Mouse (Mus musculus): ENCODE measurements around the gene Ooep.
A peak's percentile ranks its signal among the peaks of the same experiment; 100 is the strongest.
"Not testable (repeated sequence)": the region's sequence is repeated elsewhere in the genome, so short reads cannot be mapped to it uniquely, and the experiment has no call there.

Ooep gene

GRCm38 (mm10) chr9:78378113-78378785 lies at the start of gene Ooep:
TSS of gene Ooep (minus strand) at chr9:78378725.
- peak; percentile 7 for DNase-seq

GRCm38 (mm10) chr9:78428185-78428584 lies 49.7 kb upstream of the Ooep start:
- no peak for DNase-seq

- no peak for DNase-seq
Observed at GRCm38 (mm10) chr9:78427362-78427781, 48.8 kb upstream of the Ooep start.

- no peak for DNase-seq
Observed at GRCm38 (mm10) chr9:78401596-78401995, 23.1 kb upstream of the Ooep start.

GRCm38 (mm10) chr9:78400570-78400969 lies 22.0 kb upstream of the Ooep start:
- DNase-seq: no peak

- DNase-seq: no peak
Observed at GRCm38 (mm10) chr9:78396517-78396916, 18.0 kb upstream of the Ooep start.

- peak; percentile 12 for DNase-seq
Observed at GRCm38 (mm10) chr9:78395630-78396351, 17.3 kb upstream of the Ooep start, which contains the start of gene Ddx43. TSS of gene Ddx43 (plus strand) at chr9:78395777.

GRCm38 (mm10) chr9:78395244-78395629 lies 16.7 kb upstream of the Ooep start:
- DNase-seq: no peak

GRCm38 (mm10) chr9:78394602-78395001 lies 16.1 kb upstream of the Ooep start:
- DNase-seq: no peak

GRCm38 (mm10) chr9:78393741-78394140 lies 15.2 kb upstream of the Ooep start:
- no peak for DNase-seq

GRCm38 (mm10) chr9:78389981-78390380 lies 11.5 kb upstream of the Ooep start:
- DNase-seq: peak; percentile 3

- no peak for DNase-seq
Observed at GRCm38 (mm10) chr9:78386947-78387346, 8.4 kb upstream of the Ooep start.

- DNase-seq: peak; percentile 15
Observed at GRCm38 (mm10) chr9:78385893-78386292, 7.4 kb upstream of the Ooep start.

GRCm38 (mm10) chr9:78377546-78377945 lies 979 bp downstream of the Ooep start:
- no peak for DNase-seq

GRCm38 (mm10) chr9:78375486-78375885 lies 3.0 kb downstream of the Ooep start:
- DNase-seq: no peak

GRCm38 (mm10) chr9:78374885-78375389 lies 3.6 kb downstream of the Ooep start:
- DNase-seq: no peak

- DNase-seq: no peak
Observed at GRCm38 (mm10) chr9:78374397-78374796, 4.1 kb downstream of the Ooep start.

- peak; percentile 9 for DNase-seq
Observed at GRCm38 (mm10) chr9:78372827-78373504, 5.6 kb downstream of the Ooep start.

- DNase-seq: no peak
Observed at GRCm38 (mm10) chr9:78371441-78371840, 7.1 kb downstream of the Ooep start.

- DNase-seq: no peak
Observed at GRCm38 (mm10) chr9:78369786-78370185, 8.7 kb downstream of the Ooep start.

GRCm38 (mm10) chr9:78369349-78369748 lies 9.2 kb downstream of the Ooep start:
- DNase-seq: no peak

GRCm38 (mm10) chr9:78368671-78369293 lies 9.7 kb downstream of the Ooep start:
- no peak for DNase-seq

- DNase-seq: not testable (repeated sequence)
Observed at GRCm38 (mm10) chr9:78367959-78368358, 10.6 kb downstream of the Ooep start, which contains the start of gene Dppa5a. TSS of gene Dppa5a (minus strand) at chr9:78368177.

Measured in lung, postnatal 36 days (tissue).